Mouse (Mus musculus) erythroid progenitor cell, adult 5-6 weeks (primary cell): ENCODE results near the gene Creb1. TPM values are rescaled to one million over a fixed set of nuclear protein-coding genes. Genes with fewer than 3 reads are reported as not detected.
"Not testable (repeated sequence)": the region's sequence is repeated elsewhere in the genome, so short reads cannot be mapped to it uniquely, and the experiment has no call there.

Experiments
- ATAC-seq: replicated peaks from 2 replicates; pipeline ENCODE4 v1.8.0; 2016; ENCODE audit warnings: moderate number of reproducible peaks, mild to moderate bottlenecking, moderate TSS enrichment, inconsistent platforms; ENCODE audit not compliant: poor library complexity, low FRiP score, severe bottlenecking
- total RNA-seq, 2 experiments: library from RNA; stranded (forward) in 1 of 2; stranded (reverse) in 1 of 2; fragments of 150-400 nt in 1 of 2; fragments of 186-747, 209-891 nt in 1 of 2; gene quantifications; 2 replicates each; pipeline versions ENCODE4 v1.2.3 to v1.2.4; 2015 to 2017; ENCODE audit warnings: low replicate concordance in 2 of 2

The Creb1 gene
- total RNA-seq, 2 experiments from 2014 or later = 57.8 to 61.4 TPM

GRCm38 (mm10) chr1:64615531-64615991, 83.1 kb downstream of the Creb1 start:
- no peak for ATAC-seq

GRCm38 (mm10) chr1:64616076-64616475, 83.6 kb downstream of the Creb1 start:
- ATAC-seq = no peak

- no peak for ATAC-seq
These were observed 84.1 kb downstream of the Creb1 start for GRCm38 (mm10) chr1:64616531-64616880.

GRCm38 (mm10) chr1:64616881-64617714, 84.7 kb downstream of the Creb1 start, which contains the start of gene Mettl21a:
TSS of gene Mettl21a (minus strand) at chr1:64617242.
- peak; percentile 95 for ATAC-seq

GRCm38 (mm10) chr1:64617715-64617984, 85.2 kb downstream of the Creb1 start:
- ATAC-seq = peak; percentile 76

GRCm38 (mm10) chr1:64618226-64618625, 85.8 kb downstream of the Creb1 start:
- no peak for ATAC-seq

GRCm38 (mm10) chr1:64621116-64621515, 88.7 kb downstream of the Creb1 start:
- no peak for ATAC-seq

GRCm38 (mm10) chr1:64623558-64624435, 91.4 kb downstream of the Creb1 start:
- no peak for ATAC-seq

- ATAC-seq = no peak
These were observed 92.8 kb downstream of the Creb1 start for GRCm38 (mm10) chr1:64625214-64625613.

GRCm38 (mm10) chr1:64631526-64631925, 99.1 kb downstream of the Creb1 start:
- ATAC-seq = no peak

GRCm38 (mm10) chr1:64633237-64633636, 100.8 kb downstream of the Creb1 start:
- ATAC-seq = no peak

- ATAC-seq = no peak
These were observed 103.2 kb downstream of the Creb1 start for GRCm38 (mm10) chr1:64635624-64636023.

GRCm38 (mm10) chr1:64639279-64639678, 106.8 kb downstream of the Creb1 start:
- peak; percentile 57; the same call in 1 of the 2 replicates for ATAC-seq

GRCm38 (mm10) chr1:64641069-64641468, 108.6 kb downstream of the Creb1 start:
- no peak for ATAC-seq

GRCm38 (mm10) chr1:64642541-64642940, 110.1 kb downstream of the Creb1 start:
- not testable (repeated sequence) for ATAC-seq

GRCm38 (mm10) chr1:64644513-64644912, 112.1 kb downstream of the Creb1 start:
- no peak for ATAC-seq

GRCm38 (mm10) chr1:64649362-64650124, 117.1 kb downstream of the Creb1 start:
- no peak for ATAC-seq

GRCm38 (mm10) chr1:64653701-64654100, 121.3 kb downstream of the Creb1 start:
- no peak for ATAC-seq
